Comparison of ENCODE assay signal across 20 mouse cellular contexts in the genomic region with DNA sequence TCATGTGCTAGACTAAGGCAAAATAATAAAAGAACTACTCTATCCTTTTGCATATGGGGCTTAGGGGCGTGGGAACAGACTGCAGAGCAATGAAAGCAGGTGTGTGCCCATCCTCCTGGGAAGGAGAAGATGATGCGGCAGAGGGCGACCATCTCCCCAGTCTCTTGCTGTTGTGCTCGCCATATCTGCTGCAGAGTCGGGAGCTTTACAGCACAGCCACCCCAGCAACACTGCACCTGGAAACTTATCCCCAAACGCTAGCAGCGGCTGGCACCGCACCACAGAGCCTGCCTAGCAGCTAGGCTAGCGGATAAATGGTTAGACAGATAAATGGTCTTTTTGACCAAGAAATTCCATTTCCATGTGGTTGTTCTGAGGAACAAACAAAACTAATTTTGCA. TPM values are rescaled to one million over a fixed set of nuclear protein-coding genes. Genes with fewer than 3 reads are reported as not detected.
DNase-seq lines count a peak whose midpoint lies in the region; ATAC-seq and TF ChIP-seq lines count a peak whose summit lies in the region.
"Had no signal": no experiment of that assay in that cellular context is flagged by ENCODE, and none has a peak within 500 bp of the region (broad histone marks: within the 10 kb centered on the region; RNA-seq: fewer than 3 reads in every experiment).

No protein-coding gene starts in this region.

- H3K4me1 ChIP-seq in heart, embryonic 15.5 days (replicated peaks), result peaks cover 44% of the 10 kb centered on the region
- peaks cover 15% of the 10 kb centered on the region for H3K4me1 ChIP-seq in midbrain, embryonic 11.5 days (ENCODE audit: control insufficient read depth, insufficient read depth, low read length)
- H3K4me1 ChIP-seq in midbrain, embryonic 16.5 days (ENCODE audit: control insufficient read depth, insufficient read depth, low read length), result peaks cover 4% of the 10 kb centered on the region
- H3K4me1 ChIP-seq in thymus, adult 2 months (replicated peaks; ENCODE audit: control insufficient read depth, insufficient read depth, low read length), result peaks cover 63% of the 10 kb centered on the region

- H3K9me3 ChIP-seq in heart, embryonic 15.5 days (replicated peaks), result no peaks in the 10 kb centered on the region
- H3K9me3 ChIP-seq in midbrain, embryonic 11.5 days (ENCODE audit: control insufficient read depth, low read length), result no peaks in the 10 kb centered on the region
- H3K9me3 ChIP-seq in midbrain, embryonic 16.5 days (replicated peaks; ENCODE audit: control insufficient read depth, low read length, poor library complexity, severe bottlenecking), result no peaks in the 10 kb centered on the region
- H3K9me3 ChIP-seq: embryonic facial prominence, embryonic 10.5 days had no signal

- 0 out of 2 replicates have a peak overlapping the region, but pooled peaks have one; percentile 28 for H3K27ac ChIP-seq in heart, embryonic 15.5 days
- no peak overlapping the region for H3K27ac ChIP-seq in midbrain, embryonic 11.5 days (ENCODE audit: low read depth, low read length)
- no peak overlapping the region for H3K27ac ChIP-seq in midbrain, embryonic 16.5 days (ENCODE audit: low read length)
- H3K27ac ChIP-seq in thymus, adult 2 months (ENCODE audit: control insufficient read depth, insufficient read depth, low read length), result peak overlapping the region; percentile 49
- H3K27ac ChIP-seq: embryonic facial prominence, embryonic 10.5 days had no signal

- no peak overlapping the region for H3K4me2 ChIP-seq in heart, embryonic 15.5 days
- H3K4me2 ChIP-seq in midbrain, embryonic 11.5 days, result no peak overlapping the region
- H3K4me2 ChIP-seq in midbrain, embryonic 16.5 days (ENCODE audit: low read length), result no peak overlapping the region
- H3K4me2 ChIP-seq: heart, embryonic 11.5 days had no signal

- TF ChIP-seq POLR2A in thymus, adult 2 months (IDR thresholded peaks at IDR 0.05; ENCODE audit: control insufficient read depth, extremely low read depth, insufficient read depth, low read length, poor library complexity), result no peak

- DNase-seq in heart, adult 9 months (ENCODE audit: low spot score in 2 of 2), result no peak
- no peak for DNase-seq in midbrain, embryonic 11.5 days (ENCODE audit: low spot score, missing footprints)
- DNase-seq in thymus, adult 2 months, result peak; percentile 50
- DNase-seq in kidney, adult 9 months, result no peak
- no peak for DNase-seq in T-cell, adult 2 months (ENCODE audit: low spot score)
- DNase-seq: adrenal gland, postnatal 25 days; B cell, adult 2 months; cerebellum, adult 2 months; heart, postnatal 4 days; kidney, postnatal 10 days; liver, postnatal 0 days; midbrain, embryonic 14.5 days had no signal

- TF ChIP-seq CTCF in thymus, adult 2 months (IDR thresholded peaks at IDR 0.05; ENCODE audit: borderline replicate concordance, control insufficient read depth, extremely low read depth, insufficient read depth, low read length, poor library complexity), result no peak

- no peak overlapping the region for H3K9ac ChIP-seq in heart, embryonic 15.5 days
- 0 out of 2 replicates have a peak overlapping the region, but pooled peaks have one; percentile 5 for H3K9ac ChIP-seq in midbrain, embryonic 11.5 days (ENCODE audit: low read length)
- H3K9ac ChIP-seq in midbrain, embryonic 16.5 days (ENCODE audit: low read depth, low read length), result no peak overlapping the region
- H3K9ac ChIP-seq: liver, postnatal 0 days had no signal

- H3K27me3 ChIP-seq in heart, embryonic 15.5 days, result no peaks in the 10 kb centered on the region
- no peaks in the 10 kb centered on the region for H3K27me3 ChIP-seq in midbrain, embryonic 11.5 days (ENCODE audit: control insufficient read depth, insufficient read depth, low read length)
- no peaks in the 10 kb centered on the region for H3K27me3 ChIP-seq in midbrain, embryonic 16.5 days (ENCODE audit: control insufficient read depth, insufficient read depth, low read depth, low read length)
- no peaks in the 10 kb centered on the region for H3K27me3 ChIP-seq in thymus, adult 2 months (ENCODE audit: control insufficient read depth, insufficient read depth, low read length)

- no peaks in the 10 kb centered on the region for H3K36me3 ChIP-seq in heart, embryonic 15.5 days
- H3K36me3 ChIP-seq in midbrain, embryonic 11.5 days (ENCODE audit: control insufficient read depth, insufficient read depth, low read length), result no peaks in the 10 kb centered on the region
- H3K36me3 ChIP-seq in midbrain, embryonic 16.5 days (ENCODE audit: control insufficient read depth, insufficient read depth, low read length), result no peaks in the 10 kb centered on the region
- H3K36me3 ChIP-seq in thymus, adult 2 months (ENCODE audit: control insufficient read depth, insufficient read depth, low read length), result no peaks in the 10 kb centered on the region
- H3K36me3 ChIP-seq: embryonic facial prominence, embryonic 10.5 days had no signal

- no peak overlapping the region for H3K4me3 ChIP-seq in heart, embryonic 15.5 days
- H3K4me3 ChIP-seq in midbrain, embryonic 11.5 days (ENCODE audit: low read depth, low read length), result no peak overlapping the region
- no peak overlapping the region for H3K4me3 ChIP-seq in midbrain, embryonic 16.5 days (ENCODE audit: low read depth, low read length)
- no peak overlapping the region for H3K4me3 ChIP-seq in thymus, adult 2 months (ENCODE audit: control insufficient read depth, insufficient read depth, low read length)
- H3K4me3 ChIP-seq: embryonic facial prominence, embryonic 10.5 days; erythroblast, embryonic 14.5 days had no signal

- no peak for ATAC-seq in heart, embryonic 15.5 days (replicated peaks; ENCODE audit: insufficient number of reproducible peaks, insufficient read depth, low FRiP score, low read depth)
- ATAC-seq in midbrain, embryonic 11.5 days (ENCODE audit: low FRiP score), result no peak
- ATAC-seq in midbrain, embryonic 16.5 days, result no peak
- ATAC-seq: activated CD4-positive, CD25-positive, alpha-beta regulatory T cell, adult 4 months; hindbrain, embryonic 16.5 days; intestine, postnatal 0 days had no signal

- 73% methylated on average over 9 of the region's 9 CpGs for WGBS in heart, embryonic 15.5 days
- 80% methylated on average over 9 of the region's 9 CpGs for WGBS in midbrain, embryonic 11.5 days
- 72% methylated on average over 9 of the region's 9 CpGs for WGBS in midbrain, embryonic 16.5 days
- WGBS in thymus, adult 2 months, result 12% methylated on average over 9 of the region's 9 CpGs

RNA-seq across cellular contexts. Expression of a gene that starts 37.2 kb away (rescaled TPM):
- 42.3 and 57.7 TPM in 2 replicates for polyA plus RNA-seq in heart, embryonic 15.5 days (2015; fragmentation: Nextera tagmentation; extraction: Ambion mirVana)
- 110 and 113 TPM in 2 replicates for polyA plus RNA-seq in midbrain, embryonic 11.5 days (2014; fragmentation: Nextera tagmentation; extraction: Ambion mirVana)
- 48.9 and 52.3 TPM in 2 replicates for polyA plus RNA-seq in midbrain, embryonic 16.5 days (2015; fragmentation: Nextera tagmentation; extraction: Ambion mirVana)
- polyA plus RNA-seq in thymus, adult 2 months (2012; rRNA removed), result 107 and 117 TPM in 2 replicates

Comparison
In these comparisons a context has a peak if more than half of its experiments do, and no peak if none do; other contexts are left out.
1. H3K27ac ChIP-seq: peak in heart, embryonic 15.5 days (single experiment) and thymus, adult 2 months (single experiment); none in midbrain, embryonic 11.5 days (single experiment) and midbrain, embryonic 16.5 days (single experiment).